Mouse (Mus musculus) adrenal gland, postnatal 25 days (tissue): Measurements from ENCODE around the gene Dclk1. TPM values are rescaled to one million over a fixed set of nuclear protein-coding genes. Genes with fewer than 3 reads are reported as not detected.
A peak's percentile ranks its signal among the peaks of the same experiment; 100 is the strongest.

Experiments used
- DNase-seq: peaks from one replicate; pipeline ENCODE4 v3.0.0; 2021; ENCODE audit warnings: mixed read lengths
- total RNA-seq: library from RNA; stranded (reverse); gene quantifications from 2 replicates; pipeline ENCODE4 v1.2.3, GENCODE M21; 2021

Dclk1 gene
- total RNA-seq, 1 experiment from 2014 or later = 2.3 TPM

GRCm38 (mm10) chr3:55541799-55542198 lies 299.6 kb downstream of the Dclk1 start:
- no peak for DNase-seq

- peak; percentile 20 for DNase-seq
Measured at GRCm38 (mm10) chr3:55542310-55542709, 300.1 kb downstream of the Dclk1 start.

- DNase-seq = no peak
Measured at GRCm38 (mm10) chr3:55542947-55543346, 300.8 kb downstream of the Dclk1 start.

- DNase-seq = no peak
Measured at GRCm38 (mm10) chr3:55543929-55544684, 301.9 kb downstream of the Dclk1 start.

GRCm38 (mm10) chr3:55545296-55545695 lies 303.1 kb downstream of the Dclk1 start:
- no peak for DNase-seq

GRCm38 (mm10) chr3:55545916-55546315 lies 303.8 kb downstream of the Dclk1 start:
- no peak for DNase-seq

GRCm38 (mm10) chr3:55547106-55547505 lies 304.9 kb downstream of the Dclk1 start:
- DNase-seq = no peak

- no peak for DNase-seq
Measured at GRCm38 (mm10) chr3:55549376-55549775, 307.2 kb downstream of the Dclk1 start.

- no peak for DNase-seq
Measured at GRCm38 (mm10) chr3:55550962-55551361, 308.8 kb downstream of the Dclk1 start.

GRCm38 (mm10) chr3:55551912-55552311 lies 309.7 kb downstream of the Dclk1 start:
- DNase-seq = no peak

- no peak for DNase-seq
Measured at GRCm38 (mm10) chr3:55553031-55553430, 310.9 kb downstream of the Dclk1 start.

- no peak for DNase-seq
Measured at GRCm38 (mm10) chr3:55555848-55556247, 313.7 kb downstream of the Dclk1 start.

- DNase-seq = no peak
Measured at GRCm38 (mm10) chr3:55558570-55558969, 316.4 kb downstream of the Dclk1 start.

- DNase-seq = no peak
Measured at GRCm38 (mm10) chr3:55567476-55567875, 325.3 kb downstream of the Dclk1 start.

- DNase-seq = no peak
Measured at GRCm38 (mm10) chr3:55569539-55569938, 327.4 kb downstream of the Dclk1 start.

GRCm38 (mm10) chr3:55571034-55571433 lies 328.9 kb downstream of the Dclk1 start:
- no peak for DNase-seq

GRCm38 (mm10) chr3:55571552-55572296 lies 329.6 kb downstream of the Dclk1 start:
- peak; percentile 8 for DNase-seq

- DNase-seq = no peak
Measured at GRCm38 (mm10) chr3:55572297-55572681, 330.1 kb downstream of the Dclk1 start.

GRCm38 (mm10) chr3:55574003-55574402 lies 331.8 kb downstream of the Dclk1 start:
- peak; percentile 60 for DNase-seq

- DNase-seq = no peak
Measured at GRCm38 (mm10) chr3:55587434-55587971, 345.3 kb downstream of the Dclk1 start.

- no peak for DNase-seq
Measured at GRCm38 (mm10) chr3:55587972-55588946, 346.1 kb downstream of the Dclk1 start.
